Mouse (Mus musculus): ENCODE measurements at regions not wholly inside any gene's neighbourhood (a gene's known extent, or its start where the extent isn't known, plus 50 kb on each side); places are given as distances from the start of the nearest gene placed in this dataset.

- no peak for TF ChIP-seq GATA1 (IDR thresholded peaks at IDR 0.05; ENCODE audit: borderline replicate concordance, low read length)
- no peak for TF ChIP-seq FLI1 (IDR thresholded peaks at IDR 0.05; ENCODE audit: low read length)
Observed at GRCm38 (mm10) chr7:74647310-74647709, 92.7 kb upstream of the Slco3a1 start.

Data from megakaryocyte, embryonic 14.5 days (primary cell).